Mouse (Mus musculus) liver, embryonic 14.5 days (tissue): ENCODE data around the gene Tbc1d16.

Experiments used
- CTCF ChIP-seq: IDR thresholded peaks from 2 replicates; pipeline ENCODE4 v1.5.1; 2016; ENCODE audit warnings: antibody characterized with exemption, low read depth, control low read depth
- EP300 ChIP-seq: IDR thresholded peaks from 2 replicates; pipeline ENCODE4 v1.6.1; 2016; ENCODE audit warnings: antibody characterized with exemption, low read depth

DNA sequence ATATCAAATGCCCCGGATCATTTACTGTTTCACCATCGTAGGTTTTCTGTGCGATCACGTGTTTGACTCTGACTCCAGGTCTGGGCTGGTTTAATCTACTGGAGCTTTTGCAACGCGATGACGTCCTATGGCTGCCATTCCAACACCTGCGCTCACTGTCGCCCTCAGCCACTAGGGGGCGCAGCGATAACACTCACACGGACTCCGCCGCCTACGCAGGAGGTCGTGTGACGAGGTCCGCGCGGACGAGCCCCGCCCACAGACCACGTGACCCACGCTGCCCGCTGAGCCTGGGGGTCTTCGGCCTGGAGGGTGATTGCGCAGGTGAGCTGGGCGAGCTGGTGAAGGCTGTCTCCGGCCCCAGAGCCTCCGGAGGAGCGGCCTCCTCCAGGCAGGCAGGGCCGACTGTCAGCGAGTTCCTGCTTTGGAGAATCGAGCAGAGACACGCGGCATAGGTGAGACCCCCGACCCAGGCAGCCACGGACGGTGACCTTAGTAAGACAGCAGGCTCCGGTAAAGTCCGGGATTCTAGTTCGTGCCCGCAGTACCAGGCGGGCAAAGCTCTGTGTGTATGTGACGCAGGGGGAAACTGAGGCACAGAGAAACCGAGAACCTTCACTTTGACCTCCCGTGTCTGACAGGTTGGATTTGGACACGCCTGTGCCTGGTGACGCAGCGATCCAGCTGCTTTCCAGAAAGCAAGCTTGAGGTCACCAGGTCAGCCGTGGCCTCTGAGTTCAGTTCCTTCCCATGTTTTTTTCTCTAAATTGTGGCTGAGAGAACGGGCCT lies 39.7 kb upstream of the Tbc1d16 start, which contains the start of gene Gaa:
- peak; percentile 100 for TF ChIP-seq CTCF
- no peak for TF ChIP-seq EP300
